Mouse (Mus musculus) cortical plate, adult 2 months (tissue): ENCODE measurements around the gene Vps13d.

Experiments
- CTCF ChIP-seq: fragments of 200-500 bp; IDR thresholded peaks from 2 replicates; pipeline ENCODE4 v1.5.1; 2011; ENCODE audit warnings: mild to moderate bottlenecking, control low read depth, low read length; ENCODE audit not compliant: insufficient read depth; ENCODE audit errors: extremely low read depth
- POLR2A ChIP-seq: fragments of 200-500 bp; IDR thresholded peaks from 2 replicates; pipeline ENCODE4 v1.6.1; 2011; ENCODE audit warnings: mild to moderate bottlenecking, low read length, control low read depth; ENCODE audit not compliant: insufficient read depth; ENCODE audit errors: extremely low read depth

- TF ChIP-seq CTCF: no peak
- TF ChIP-seq POLR2A: no peak
These were observed 197.6 kb downstream of the Vps13d start for GRCm38 (mm10) chr4:144996996-144997820.
